Mouse (Mus musculus) spleen, postnatal 10 days (tissue): Measurements from ENCODE around the gene S100a1.

ENCODE experiments used
- DNase-seq, 2 experiments: peaks; one replicate each; pipeline ENCODE4 v3.0.0; 2021 to 2022; ENCODE audit warnings: low spot score in 2 of 2

The S100a1 gene

GRCm38 (mm10) chr3:90513796-90514590 is at the start of gene S100a1, which contains the start of gene S100a13:
S100a1 (minus strand) TSS chr3:90514392.
S100a13 (plus strand) TSS chr3:90514435.
- DNase-seq, result peak; percentile 53

GRCm38 (mm10) chr3:90560008-90560628 is 45.9 kb upstream of the S100a1 start, which contains the start of gene S100a3:
S100a3 (plus strand) TSS chr3:90560578.
- no peak for DNase-seq

DNA sequence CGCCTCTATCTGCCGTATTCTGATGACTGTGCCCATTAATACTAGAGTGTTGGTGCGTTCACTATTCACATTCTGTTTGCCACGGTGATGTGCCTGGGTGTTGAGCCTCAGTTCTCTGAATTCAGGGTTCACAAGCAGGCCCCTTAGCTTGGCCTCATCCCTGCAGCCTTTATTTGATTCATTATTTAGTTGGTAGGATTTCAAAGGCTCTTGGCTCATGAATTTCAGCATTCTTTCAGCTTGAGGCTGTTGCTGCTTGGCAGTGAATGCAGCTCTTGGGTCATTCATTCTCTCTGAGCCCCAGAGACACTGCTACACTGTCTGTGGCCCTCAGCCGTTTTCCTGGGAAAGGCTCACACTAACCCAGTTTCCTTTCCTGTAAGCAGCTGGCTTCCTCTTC is 41.8 kb upstream of the S100a1 start:
- no peak for DNase-seq

- DNase-seq, result no peak
Observed at GRCm38 (mm10) chr3:90552231-90552630, 38.0 kb upstream of the S100a1 start.

GRCm38 (mm10) chr3:90550421-90550790 is 36.2 kb upstream of the S100a1 start:
- DNase-seq, result no peak

GRCm38 (mm10) chr3:90549676-90550420 is 35.7 kb upstream of the S100a1 start:
- DNase-seq, result no peak

GRCm38 (mm10) chr3:90540904-90541303 is 26.7 kb upstream of the S100a1 start:
- no peak for DNase-seq

GRCm38 (mm10) chr3:90537905-90538296 is 23.7 kb upstream of the S100a1 start:
- DNase-seq, result no peak

- DNase-seq, result no peak
Observed at GRCm38 (mm10) chr3:90537141-90537904, 23.1 kb upstream of the S100a1 start, which contains the start of gene S100a16. S100a16 (plus strand) TSS chr3:90537254.

GRCm38 (mm10) chr3:90535446-90535845 is 21.3 kb upstream of the S100a1 start:
- DNase-seq, result no peak

DNA sequence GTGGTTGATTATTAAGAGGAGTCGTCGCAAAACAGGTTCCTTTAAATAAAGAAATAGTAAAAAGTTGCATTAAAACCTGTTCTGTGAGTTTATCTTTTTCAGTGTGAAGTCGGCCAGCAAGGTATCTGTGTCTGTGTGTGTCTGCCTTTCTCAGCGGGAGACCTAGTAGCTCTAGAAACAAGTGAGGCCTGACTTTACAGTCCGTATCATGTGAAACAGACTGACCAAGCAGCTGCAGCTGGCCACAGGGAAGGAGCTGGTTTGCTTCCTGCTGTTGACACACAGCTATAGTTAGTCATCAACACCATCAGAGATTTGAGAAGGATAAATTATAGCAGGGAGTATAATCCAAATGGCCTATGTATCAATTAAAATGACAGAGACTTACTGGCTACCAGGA is 17.5 kb upstream of the S100a1 start:
- DNase-seq, result no peak

- DNase-seq, result no peak
Observed at GRCm38 (mm10) chr3:90527291-90527873, 13.2 kb upstream of the S100a1 start.

- no peak for DNase-seq
Observed at GRCm38 (mm10) chr3:90526580-90526979, 12.4 kb upstream of the S100a1 start, which contains the start of gene S100a14. S100a14 (plus strand) TSS chr3:90526856.

DNA sequence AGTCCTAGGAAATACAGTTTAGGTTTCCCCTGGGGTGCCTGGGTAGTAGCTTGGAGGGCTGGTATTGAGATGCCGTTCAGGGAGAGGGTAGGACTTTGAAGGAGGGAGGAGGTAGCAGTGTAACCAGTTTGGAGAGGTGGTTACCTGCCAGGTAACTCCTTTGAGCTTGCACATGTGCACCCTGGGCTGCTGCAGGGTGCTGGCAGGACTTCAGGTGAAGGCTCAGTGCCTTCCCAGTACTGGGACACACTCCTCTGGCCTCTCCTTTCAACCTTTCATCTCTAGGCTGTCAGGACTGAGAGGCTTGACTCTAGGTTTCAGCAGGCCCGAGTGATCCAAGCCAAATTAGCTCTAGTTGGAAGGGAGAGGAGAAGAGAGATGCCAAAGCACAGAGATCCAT is 11.9 kb upstream of the S100a1 start:
- no peak for DNase-seq

GRCm38 (mm10) chr3:90525421-90525820 is 11.2 kb upstream of the S100a1 start:
- no peak for DNase-seq

DNA sequence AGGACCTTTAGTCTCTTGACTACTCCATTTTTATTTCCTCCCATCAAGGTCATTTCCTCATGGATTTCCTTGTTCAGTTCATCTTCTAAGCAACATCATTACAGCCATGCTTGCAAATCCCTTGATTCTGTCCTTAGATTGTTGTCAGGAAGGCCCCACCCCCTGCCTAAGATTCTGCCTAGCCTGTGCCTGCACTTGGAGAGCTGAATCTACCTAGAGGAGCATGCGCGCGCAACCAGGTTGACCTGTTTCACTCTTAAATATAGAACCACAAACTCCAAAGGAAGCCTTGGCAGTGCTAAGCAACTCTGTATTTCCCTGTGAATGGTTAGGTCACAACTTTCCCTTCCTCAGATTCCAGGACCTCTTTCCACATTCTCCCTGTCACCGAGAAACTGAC is 3.5 kb upstream of the S100a1 start:
- no peak for DNase-seq

GRCm38 (mm10) chr3:90515789-90516188 is 1.6 kb upstream of the S100a1 start:
- DNase-seq, result no peak

GRCm38 (mm10) chr3:90515242-90515641 is 1.1 kb upstream of the S100a1 start:
- no peak for DNase-seq

- peak; percentile 45 to 75 for DNase-seq
Observed at GRCm38 (mm10) chr3:90514691-90515090, 499 bp upstream of the S100a1 start.

DNA sequence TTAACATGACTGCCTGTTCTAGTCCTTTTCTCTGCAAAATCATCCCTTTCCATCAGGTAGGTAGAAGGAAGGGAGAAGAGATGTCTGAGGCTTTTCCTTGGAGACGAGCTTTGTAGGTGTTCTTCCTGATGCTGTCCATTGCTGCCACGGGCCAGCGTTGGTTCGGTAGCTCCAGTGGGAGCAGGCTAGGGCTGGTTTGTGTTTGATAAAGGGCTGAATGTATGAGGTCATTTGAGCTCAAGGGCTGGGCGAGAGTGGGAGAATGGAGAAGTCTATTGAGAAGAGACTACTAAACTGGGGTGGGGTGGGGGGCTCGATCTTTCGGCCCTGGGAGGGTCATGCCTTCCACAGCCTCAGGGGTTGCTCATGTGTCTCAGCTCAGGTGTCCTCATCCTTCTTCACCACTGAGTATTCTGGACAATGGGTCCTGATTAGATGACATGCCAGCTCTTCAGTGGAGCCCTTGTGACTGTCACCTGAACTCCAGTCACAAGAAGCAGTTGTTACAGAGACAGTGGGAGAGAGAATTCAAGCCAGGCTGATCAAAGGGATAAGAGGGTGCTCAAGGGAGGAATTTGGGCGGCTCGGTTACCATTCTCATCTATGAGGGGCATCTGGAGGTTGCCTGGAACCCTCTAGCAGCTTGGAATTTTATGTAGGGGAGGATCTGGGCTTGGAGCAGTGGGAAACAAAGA is 1.1 kb downstream of the S100a1 start:
- no peak for DNase-seq

- DNase-seq, result no peak
Observed at GRCm38 (mm10) chr3:90512276-90512675, 1.9 kb downstream of the S100a1 start.
